Mouse (Mus musculus) G1E (cell line): ENCODE measurements around the gene Mfsd10. TPM values are rescaled to one million over a fixed set of nuclear protein-coding genes. Genes with fewer than 3 reads are reported as not detected.

ENCODE experiments used
- ATAC-seq: 2 replicates; pipeline ENCODE4 v1.8.0; 2016; ENCODE audit warnings: mild to moderate bottlenecking; ENCODE audit not compliant: insufficient number of reproducible peaks, poor library complexity, low FRiP score, severe bottlenecking; ENCODE audit errors: extremely low read depth
- DNase-seq: peaks from one replicate; pipeline ENCODE4 v3.0.0; 2012; ENCODE audit warnings: low spot score
- H3K27me3 ChIP-seq: 2 replicates; pipeline ENCODE4 v1.6.1; 2012; ENCODE audit warnings: mild to moderate bottlenecking, low read length, inconsistent platforms; ENCODE audit not compliant: insufficient read depth
- H3K36me3 ChIP-seq: replicated peaks from 2 replicates; pipeline ENCODE3; 2012; ENCODE audit warnings: mild to moderate bottlenecking, inconsistent platforms
- H3K4me1 ChIP-seq: 2 replicates; pipeline ENCODE4 v1.6.1; 2012; ENCODE audit warnings: low read depth, low read length, inconsistent platforms, mixed read lengths; ENCODE audit not compliant: insufficient read depth
- H3K4me3 ChIP-seq: 2 replicates; pipeline ENCODE4 v1.5.1; 2012; ENCODE audit warnings: low read depth, mild to moderate bottlenecking, inconsistent platforms, low read length, moderate library complexity, mixed read lengths
- H3K9me3 ChIP-seq: replicated peaks from 2 replicates; pipeline ENCODE4 v1.6.1; 2012; ENCODE audit warnings: inconsistent platforms
- CTCF ChIP-seq: IDR thresholded peaks from 2 replicates; pipeline ENCODE4 v1.5.1; 2012; ENCODE audit warnings: low read depth, low read length, inconsistent platforms, mixed read lengths
- GATA1 ChIP-seq: IDR thresholded peaks from 2 replicates; pipeline ENCODE4 v1.6.1; 2012; ENCODE audit warnings: borderline replicate concordance, low read length, inconsistent platforms, mixed read lengths
- GATA2 ChIP-seq: IDR thresholded peaks from 2 replicates; pipeline ENCODE4 v1.6.1; 2012; ENCODE audit warnings: low read depth, low read length, inconsistent platforms, borderline replicate concordance
- POLR2AphosphoS5 ChIP-seq: IDR thresholded peaks from 2 replicates; pipeline ENCODE4 v1.6.1; 2012; ENCODE audit warnings: low read depth, low read length, inconsistent platforms; ENCODE audit not compliant: insufficient replicate concordance
- TAL1 ChIP-seq: conservative IDR thresholded peaks from 2 replicates; pipeline ENCODE4 v1.6.1; 2012; ENCODE audit warnings: low read depth, low read length, inconsistent platforms, mixed read lengths
- polyA plus RNA-seq: library from polyadenylated mRNA; stranded (reverse); fragments of >175 nt; gene quantifications from 2 replicates; pipeline ENCODE4 v1.2.3, GENCODE M21; 2012
- total RNA-seq, 2 experiments: library from RNA; stranded (forward) in 1 of 2; stranded (reverse) in 1 of 2; fragments of 200-1000 nt in 1 of 2; fragments of >200 nt in 1 of 2; fragmentation: Nextera tagmentation in 1 of 2; gene quantifications; 2 replicates each; pipeline ENCODE4 v1.2.3; 2014 to 2017

The Mfsd10 gene
- total and polyA plus RNA-seq, 3 experiments, result 44.6 to 192 (median 49.6) TPM

- Histone ChIP-seq H3K27me3 (no peaks in the 10 kb centered on the region), H3K36me3 (peaks cover 30% of the 10 kb centered on the region), H3K4me3 (peak within 1 kb of the TSS; percentile 81), H3K4me1 (peaks cover 27% of the 10 kb centered on the region), H3K9me3 (no peaks in the 10 kb centered on the region)
- DNase-seq (peak; percentile 86), ATAC-seq (peak; percentile 99)
- TF ChIP-seq POLR2AphosphoS5, result 0 out of 2 replicates have a peak, but pooled peaks have one; percentile 39
- TF ChIP-seq CTCF, result peak; percentile 45; the same call in 1 of the 2 replicates
- TF ChIP-seq GATA1, result no peak
Observed at GRCm38 (mm10) chr5:34659686-34660590, 22.9 kb upstream of the Mfsd10 start, which contains the start of the genes Nop14 and Grk4. Gene Nop14, minus strand, starts transcription at chr5:34660148. Gene Grk4, plus strand, starts transcription at chr5:34660379.

- TF ChIP-seq GATA2 (no peak), POLR2AphosphoS5 (no peak), GATA1 (no peak)
- H3K36me3 ChIP-seq, result peaks cover 53% of the 10 kb centered on the region
- H3K4me3 ChIP-seq, result no peak overlapping the region
- H3K9me3 ChIP-seq, result no peaks in the 10 kb centered on the region
- DNase-seq (no peak), ATAC-seq (no peak)
- no peaks in the 10 kb centered on the region for H3K27me3 ChIP-seq
- H3K4me1 ChIP-seq, result peaks cover 30% of the 10 kb centered on the region
Observed at GRCm38 (mm10) chr5:34657556-34657955, 20.5 kb upstream of the Mfsd10 start.

- DNase-seq (no peak), ATAC-seq (no peak)
- Histone ChIP-seq H3K27me3 (no peaks in the 10 kb centered on the region), H3K9me3 (no peaks in the 10 kb centered on the region), H3K4me1 (peaks cover 27% of the 10 kb centered on the region), H3K36me3 (peaks cover 79% of the 10 kb centered on the region), H3K4me3 (no peak overlapping the region)
- TF ChIP-seq CTCF (no peak), GATA1 (no peak), TAL1 (no peak), POLR2AphosphoS5 (no peak), GATA2 (no peak)
Observed at GRCm38 (mm10) chr5:34654881-34655280, 17.9 kb upstream of the Mfsd10 start.

- DNase-seq (no peak), ATAC-seq (no peak)
Observed at GRCm38 (mm10) chr5:34652961-34653360, 15.9 kb upstream of the Mfsd10 start.

GRCm38 (mm10) chr5:34647581-34647980, 10.6 kb upstream of the Mfsd10 start:
- ATAC-seq, result peak; percentile 34; the same call in 1 of the 2 replicates
- Histone ChIP-seq H3K4me3 (no peak overlapping the region), H3K4me1 (peaks cover 8% of the 10 kb centered on the region; the same call in 1 of the 2 replicates), H3K27me3 (no peaks in the 10 kb centered on the region), H3K9me3 (no peaks in the 10 kb centered on the region), H3K36me3 (peaks cover 98% of the 10 kb centered on the region)
- no peak for DNase-seq
- TF ChIP-seq CTCF (peak; percentile 87), POLR2AphosphoS5 (no peak), GATA2 (no peak)

More at GRCm38 (mm10) chr5:34652961-34653360, 15.9 kb upstream of the Mfsd10 start:
- peaks cover 95% of the 10 kb centered on the region for H3K36me3 ChIP-seq
- peaks cover 16% of the 10 kb centered on the region for H3K4me1 ChIP-seq
- H3K9me3 ChIP-seq, result no peaks in the 10 kb centered on the region
- H3K27me3 ChIP-seq, result no peaks in the 10 kb centered on the region
- no peak overlapping the region for H3K4me3 ChIP-seq
- TF ChIP-seq GATA2, result no peak
- TF ChIP-seq POLR2AphosphoS5, result no peak
- no peak for TF ChIP-seq CTCF
- no peak for TF ChIP-seq GATA1
- TF ChIP-seq TAL1, result no peak

- Histone ChIP-seq H3K9me3 (no peaks in the 10 kb centered on the region), H3K27me3 (no peaks in the 10 kb centered on the region), H3K36me3 (peaks cover 94% of the 10 kb centered on the region), H3K4me1 (peaks cover 23% of the 10 kb centered on the region), H3K4me3 (no peak overlapping the region)
- ATAC-seq (no peak), DNase-seq (no peak)
- TF ChIP-seq GATA1 (no peak), POLR2AphosphoS5 (no peak), TAL1 (no peak), GATA2 (no peak)
Observed at GRCm38 (mm10) chr5:34642932-34643331, 5.9 kb upstream of the Mfsd10 start.
